Mouse (Mus musculus) intestine, postnatal 0 days (tissue): ENCODE measurements around the gene Dlx3. TPM values are rescaled to one million over a fixed set of nuclear protein-coding genes. Genes with fewer than 3 reads are reported as not detected.

Experiments
- ATAC-seq: fragments of 200-750 bp; cut with Nextera tagmentation; 2 replicates; pipeline ENCODE4 v1.8.0; 2017; ENCODE audit warnings: mild to moderate bottlenecking, moderate TSS enrichment, moderate library complexity
- H3K27ac ChIP-seq: fragments of 300-500 bp; sonication (generic); 2 replicates; pipeline ENCODE4 v1.5.1; 2014; ENCODE audit warnings: mild to moderate bottlenecking, low read depth, low read length, moderate library complexity
- H3K27me3 ChIP-seq: fragments of 300-500 bp; sonication (generic); replicated peaks from 2 replicates; pipeline ENCODE4 v1.6.1; 2014; ENCODE audit warnings: low read length, mixed read lengths; ENCODE audit not compliant: control insufficient read depth, insufficient read depth
- H3K36me3 ChIP-seq: fragments of 300-500 bp; sonication (generic); 2 replicates; pipeline ENCODE4 v1.6.1; 2014; ENCODE audit warnings: mild to moderate bottlenecking, moderate library complexity; ENCODE audit not compliant: control insufficient read depth, insufficient read depth
- H3K4me1 ChIP-seq: fragments of 300-500 bp; sonication (generic); replicated peaks from 2 replicates; pipeline ENCODE4 v1.6.1; 2014; ENCODE audit warnings: antibody characterized with exemption, low read length, mixed read lengths; ENCODE audit not compliant: control insufficient read depth, insufficient read depth
- H3K4me2 ChIP-seq: fragments of 300-500 bp; sonication (generic); replicated peaks from 2 replicates; pipeline ENCODE4 v1.6.1; 2014; ENCODE audit warnings: low read depth, mild to moderate bottlenecking, moderate library complexity
- H3K4me3 ChIP-seq: fragments of 300-500 bp; sonication (generic); 2 replicates; pipeline ENCODE4 v1.5.1; 2014; ENCODE audit warnings: low read depth, low read length
- H3K9ac ChIP-seq: fragments of 300-500 bp; sonication (generic); 2 replicates; pipeline ENCODE4 v1.6.1; 2014; ENCODE audit warnings: mild to moderate bottlenecking, low read depth, low read length
- H3K9me3 ChIP-seq: fragments of 300-500 bp; sonication (generic); 2 replicates; pipeline ENCODE4 v1.6.1; 2016; ENCODE audit warnings: mixed run types; ENCODE audit not compliant: control insufficient read depth
- CTCF ChIP-seq: sonication (generic); IDR thresholded peaks from 2 replicates; pipeline ENCODE4 v1.5.1; 2016; ENCODE audit warnings: low read depth, mild to moderate bottlenecking, control low read depth, antibody characterized with exemption, moderate library complexity
- WGBS: fragments of 180-500 bp; shearing (Covaris S2); extraction: QIAGEN DNeasy Blood & Tissue Kit; methylation state at CpG from one replicate; pipeline ENCODE4 v1.1.7; 2014; 5-methylcytosine and 5-hydroxymethylcytosine counted together
- polyA plus RNA-seq: library from polyadenylated mRNA; unstranded; fragments of >200 nt; fragmentation: Nextera tagmentation; extraction: Ambion mirVana; gene quantifications from 2 replicates; pipeline ENCODE4 v1.2.1, GENCODE M21; 2015

Dlx3 gene
- 0.30 and 0.44 TPM in 2 replicates for polyA plus RNA-seq

GRCm38 (mm10) chr11:95119990-95120632 is at the start of gene Dlx3:
Gene Dlx3 (plus strand): TSS chr11:95120119.
- no peak for TF ChIP-seq CTCF
- no peak within 1 kb of the TSS for H3K9ac ChIP-seq
- peak within 1 kb of the TSS; percentile 33 for H3K4me3 ChIP-seq
- H3K4me2 ChIP-seq, result peak within 1 kb of the TSS; percentile 59
- H3K27me3 ChIP-seq, result peaks cover 77% of the 10 kb centered on the region
- H3K4me1 ChIP-seq, result no peaks in the 10 kb centered on the region
- no peaks in the 10 kb centered on the region for H3K9me3 ChIP-seq
- H3K27ac ChIP-seq, result no peak within 1 kb of the TSS
- no peaks in the 10 kb centered on the region for H3K36me3 ChIP-seq
- ATAC-seq, result no peak
- WGBS, result under 1% methylated on average over 44 of the region's 55 CpGs

- no peaks in the 10 kb centered on the region for H3K27me3 ChIP-seq
- WGBS, result 49% methylated on average over 8 of the region's 8 CpGs
- H3K36me3 ChIP-seq, result peaks cover 16% of the 10 kb centered on the region; the same call in 1 of the 2 replicates
- TF ChIP-seq CTCF, result no peak
- no peaks in the 10 kb centered on the region for H3K9me3 ChIP-seq
- H3K27ac ChIP-seq, result peak overlapping the region; percentile 77
- H3K9ac ChIP-seq, result 0 out of 2 replicates have a peak overlapping the region, but pooled peaks have one; percentile 26
- ATAC-seq, result peak; percentile 34
- H3K4me3 ChIP-seq, result no peak overlapping the region
- peak overlapping the region; percentile 32 for H3K4me2 ChIP-seq
- H3K4me1 ChIP-seq, result 0 out of 2 replicates have a peak, but pooled peaks cover 18% of the 10 kb centered on the region
Observed at GRCm38 (mm10) chr11:95070140-95071107, 49.5 kb upstream of the Dlx3 start.

- 0 out of 2 replicates have a peak, but pooled peaks cover 18% of the 10 kb centered on the region for H3K4me1 ChIP-seq
- H3K9me3 ChIP-seq, result no peaks in the 10 kb centered on the region
- H3K4me3 ChIP-seq, result no peak overlapping the region
- H3K9ac ChIP-seq, result no peak overlapping the region
- peaks cover 11% of the 10 kb centered on the region; the same call in 1 of the 2 replicates for H3K36me3 ChIP-seq
- TF ChIP-seq CTCF, result no peak
- 0 out of 2 replicates have a peak overlapping the region, but pooled peaks have one; percentile 32 for H3K4me2 ChIP-seq
- peak overlapping the region; percentile 66; the same call in 1 of the 2 replicates for H3K27ac ChIP-seq
- 42% methylated on average over 7 of the region's 7 CpGs for WGBS
- no peaks in the 10 kb centered on the region for H3K27me3 ChIP-seq
- ATAC-seq, result no peak
Observed at GRCm38 (mm10) chr11:95071266-95071665, 48.7 kb upstream of the Dlx3 start.

- Histone ChIP-seq H3K9ac (no peak overlapping the region), H3K4me3 (no peak overlapping the region), H3K4me2 (peak overlapping the region; percentile 73; the same call in 1 of the 2 replicates), H3K9me3 (no peaks in the 10 kb centered on the region), H3K36me3 (peaks cover 4% of the 10 kb centered on the region; the same call in 1 of the 2 replicates), H3K4me1 (0 out of 2 replicates have a peak, but pooled peaks cover 18% of the 10 kb centered on the region), H3K27ac (peak overlapping the region; percentile 23; the same call in 1 of the 2 replicates), H3K27me3 (no peaks in the 10 kb centered on the region)
- ATAC-seq, result no peak
- 93% methylated on average over 8 of the region's 8 CpGs for WGBS
- TF ChIP-seq CTCF, result no peak
Observed at GRCm38 (mm10) chr11:95072136-95072535, 47.8 kb upstream of the Dlx3 start.

- TF ChIP-seq CTCF, result no peak
- Histone ChIP-seq H3K4me1 (0 out of 2 replicates have a peak, but pooled peaks cover 18% of the 10 kb centered on the region), H3K4me2 (peak overlapping the region; percentile 73)
Observed at GRCm38 (mm10) chr11:95072804-95073203, 47.1 kb upstream of the Dlx3 start.

GRCm38 (mm10) chr11:95073835-95074234 is 46.1 kb upstream of the Dlx3 start:
- Histone ChIP-seq H3K4me2 (peak overlapping the region; percentile 73), H3K4me3 (peak overlapping the region; percentile 85), H3K9ac (0 out of 2 replicates have a peak overlapping the region, but pooled peaks have one; percentile 31), H3K9me3 (no peaks in the 10 kb centered on the region), H3K27ac (peak overlapping the region; percentile 99), H3K27me3 (no peaks in the 10 kb centered on the region), H3K36me3 (no peaks in the 10 kb centered on the region), H3K4me1 (0 out of 2 replicates have a peak, but pooled peaks cover 24% of the 10 kb centered on the region)
- no peak for ATAC-seq
- 47% methylated on average over 4 of the region's 4 CpGs for WGBS
- TF ChIP-seq CTCF, result no peak

More at GRCm38 (mm10) chr11:95072804-95073203, 47.1 kb upstream of the Dlx3 start:
- 55% methylated on average over 5 of the region's 5 CpGs for WGBS
- no peaks in the 10 kb centered on the region for H3K27me3 ChIP-seq
- peak overlapping the region; percentile 64 for H3K27ac ChIP-seq
- ATAC-seq, result no peak
- no peak overlapping the region for H3K4me3 ChIP-seq
- H3K36me3 ChIP-seq, result peaks cover 4% of the 10 kb centered on the region; the same call in 1 of the 2 replicates
- peak overlapping the region; percentile 27 for H3K9ac ChIP-seq
- H3K9me3 ChIP-seq, result no peaks in the 10 kb centered on the region
